Mouse (Mus musculus): ENCODE results near the gene Fam120b.

DNA sequence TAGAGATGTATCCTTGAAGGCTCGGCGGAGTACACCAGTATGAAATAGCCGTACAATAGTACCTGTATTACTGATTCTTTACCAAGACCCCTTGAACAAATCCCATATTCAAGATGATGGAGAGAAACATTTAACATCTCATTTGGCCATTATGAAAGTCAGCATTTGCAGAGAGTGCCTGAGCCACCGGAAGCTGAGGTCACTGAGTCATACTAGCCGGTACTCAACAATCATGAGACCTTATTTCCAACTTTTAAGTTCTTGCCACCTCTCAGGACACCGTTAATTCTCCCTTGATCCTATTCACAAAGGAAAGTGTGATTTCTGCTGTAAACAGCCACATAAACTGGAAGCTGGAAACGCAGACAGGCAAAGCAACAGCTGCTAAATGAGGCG, 44.1 kb downstream of the Fam120b start:
- TF ChIP-seq GATA1 (IDR thresholded peaks at IDR 0.05; ENCODE audit: borderline replicate concordance, low read length) (no peak), FLI1 (IDR thresholded peaks at IDR 0.05; ENCODE audit: low read length) (no peak)

Measured in megakaryocyte, embryonic 14.5 days (primary cell).